Mouse (Mus musculus) liver, postnatal 0 days (tissue): Measurements from ENCODE around the gene Rdm1. TPM values are rescaled to one million over a fixed set of nuclear protein-coding genes. Genes with fewer than 3 reads are reported as not detected.
"Not testable (repeated sequence)": the region's sequence is repeated elsewhere in the genome, so short reads cannot be mapped to it uniquely, and the experiment has no call there.

ENCODE experiments used
- ATAC-seq: fragments of 200-750 bp; cut with Nextera tagmentation; 2 replicates; pipeline ENCODE4 v1.8.0; 2017; ENCODE audit warnings: mild to moderate bottlenecking, moderate library complexity
- DNase-seq: peaks from one replicate; pipeline ENCODE4 v3.0.0-alpha.2; 2016
- H3K27ac ChIP-seq: fragments of 300-500 bp; sonication (generic); 2 replicates; pipeline ENCODE4 v1.5.1; 2014; ENCODE audit warnings: antibody characterized with exemption, moderate library complexity, mild to moderate bottlenecking, low read depth
- H3K27me3 ChIP-seq: fragments of 300-500 bp; sonication (generic); 2 replicates; pipeline ENCODE4 v1.6.1; 2014; ENCODE audit warnings: low read length, control low read depth, mixed read lengths; ENCODE audit not compliant: insufficient read depth
- H3K36me3 ChIP-seq: fragments of 300-500 bp; sonication (generic); replicated peaks from 2 replicates; pipeline ENCODE4 v1.6.1; 2014; ENCODE audit warnings: mild to moderate bottlenecking, control low read depth, low read length, moderate library complexity, mixed read lengths; ENCODE audit not compliant: insufficient read depth
- H3K4me1 ChIP-seq: fragments of 300-500 bp; sonication (generic); 2 replicates; pipeline ENCODE4 v1.6.1; 2014; ENCODE audit warnings: antibody characterized with exemption, mild to moderate bottlenecking, control low read depth; ENCODE audit not compliant: insufficient read depth
- H3K4me2 ChIP-seq: fragments of 300-500 bp; sonication (generic); 2 replicates; pipeline ENCODE4 v1.6.1; 2014; ENCODE audit warnings: low read depth, mild to moderate bottlenecking, low read length, moderate library complexity, mixed read lengths
- H3K4me3 ChIP-seq: fragments of 300-500 bp; sonication (generic); 2 replicates; pipeline ENCODE4 v1.5.1; 2014; ENCODE audit warnings: low read depth, low read length
- H3K9ac ChIP-seq: fragments of 300-500 bp; sonication (generic); replicated peaks from 2 replicates; pipeline ENCODE4 v1.6.1; 2014; ENCODE audit warnings: mild to moderate bottlenecking, moderate library complexity
- H3K9me3 ChIP-seq: fragments of 300-500 bp; sonication (generic); 2 replicates; pipeline ENCODE4 v1.6.1; 2016; ENCODE audit warnings: mild to moderate bottlenecking, control low read depth, low read length, mixed read lengths
- CTCF ChIP-seq: sonication (generic); IDR thresholded peaks from 2 replicates; pipeline ENCODE4 v1.5.1; 2016; ENCODE audit warnings: antibody characterized with exemption, low read depth
- EP300 ChIP-seq: IDR thresholded peaks from 2 replicates; pipeline ENCODE4 v1.6.1; 2016; ENCODE audit warnings: antibody characterized with exemption, low read depth, mild to moderate bottlenecking
- WGBS: fragments of 180-500 bp; shearing (Covaris S2); extraction: QIAGEN DNeasy Blood & Tissue Kit; methylation state at CpG from one replicate; pipeline ENCODE4 v1.1.7; 2014; ENCODE audit not compliant: insufficient replicate concordance; 5-methylcytosine and 5-hydroxymethylcytosine counted together
- polyA plus RNA-seq: library from polyadenylated mRNA; unstranded; fragments of >200 nt; fragmentation: Nextera tagmentation; extraction: Ambion mirVana; gene quantifications from 2 replicates; pipeline ENCODE4 v1.2.1, GENCODE M21; 2015

Rdm1 gene
- polyA plus RNA-seq, 1 experiment from 2014 or later, result 7.4 TPM

DNA sequence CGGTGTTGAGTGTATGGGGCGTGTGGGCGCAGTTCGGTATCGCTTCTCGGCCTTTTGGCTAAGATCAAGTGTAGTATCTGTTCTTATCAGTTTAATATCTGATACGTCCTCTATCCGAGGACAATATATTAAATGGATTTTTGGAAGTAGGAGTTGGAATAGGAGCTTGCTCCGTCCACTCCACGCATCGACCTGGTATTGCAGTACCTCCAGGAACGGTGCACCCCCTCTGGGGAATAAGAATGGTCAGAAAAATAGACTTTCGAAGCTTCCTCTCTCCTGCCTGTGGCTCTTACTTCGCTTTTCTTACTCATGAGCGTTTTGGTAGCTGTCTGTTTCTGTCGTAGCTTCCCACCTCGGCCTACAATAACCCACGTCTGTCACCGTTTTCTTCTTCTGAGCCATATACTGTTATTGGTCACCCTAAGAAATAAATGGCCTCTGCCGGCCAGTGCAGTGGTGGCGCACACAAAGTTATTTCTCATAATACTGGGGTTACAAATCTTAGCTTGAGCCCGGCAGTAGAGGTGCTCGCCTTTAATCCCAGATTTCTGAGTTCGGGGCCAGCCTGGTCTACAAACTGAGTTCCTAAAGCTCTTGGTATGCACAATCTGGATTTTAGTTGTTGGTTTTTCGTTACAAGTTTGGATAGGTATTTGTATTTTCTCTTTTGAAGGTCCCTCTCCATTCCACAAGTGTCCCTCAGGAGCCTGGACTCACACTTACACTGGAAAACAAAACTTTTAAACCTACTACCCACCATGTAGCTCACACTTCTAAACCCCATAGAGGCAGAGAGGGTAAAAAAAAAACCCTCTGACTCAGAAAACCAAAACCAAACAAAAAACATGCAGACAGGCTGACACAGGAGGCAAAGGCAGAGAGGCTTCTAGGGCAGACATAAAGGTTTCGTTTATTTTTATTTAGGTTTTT, 15.0 kb downstream of the Rdm1 start:
- WGBS, result 4% methylated on average over 13 of the region's 26 CpGs
- peak; percentile 72 for ATAC-seq
- Histone ChIP-seq H3K4me2 (0 out of 2 replicates have a peak overlapping the region, but pooled peaks have one; percentile 2), H3K27ac (peak overlapping the region; percentile 73), H3K9ac (peak overlapping the region; percentile 55; the same call in 1 of the 2 replicates)
- 0 out of 2 replicates have a peak, but pooled peaks have one; percentile 32 for TF ChIP-seq EP300
- not testable (repeated sequence) for H3K4me1 ChIP-seq, H3K27me3 ChIP-seq, H3K4me3 ChIP-seq, H3K9me3 ChIP-seq, H3K36me3 ChIP-seq
- peak; percentile 52 for DNase-seq

DNA sequence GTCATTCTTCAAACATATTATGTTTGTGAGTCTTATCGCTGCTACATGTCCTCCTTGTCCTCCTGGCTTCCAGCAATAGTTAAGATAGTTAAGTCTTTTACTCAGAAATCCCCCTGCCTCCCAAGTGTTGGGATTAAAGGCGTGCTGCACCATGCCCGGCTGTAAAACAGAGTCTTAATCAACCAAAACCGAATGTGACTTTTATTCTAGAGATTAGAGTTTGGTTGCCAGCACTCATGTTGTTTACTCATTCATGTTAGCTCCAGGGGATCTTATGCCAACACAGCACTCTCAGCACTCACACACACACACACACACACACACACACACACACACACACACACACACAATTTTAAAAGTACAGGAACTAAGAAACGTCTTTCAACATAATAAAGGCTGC, 15.9 kb downstream of the Rdm1 start:
- Histone ChIP-seq H3K9me3 (no peaks in the 10 kb centered on the region), H3K4me1 (0 out of 2 replicates have a peak, but pooled peaks cover 2% of the 10 kb centered on the region), H3K4me2 (peak overlapping the region; percentile 2; the same call in 1 of the 2 replicates), H3K9ac (no peak overlapping the region), H3K4me3 (no peak overlapping the region), H3K36me3 (no peaks in the 10 kb centered on the region), H3K27me3 (no peaks in the 10 kb centered on the region), H3K27ac (no peak overlapping the region)
- 41% methylated on average over 5 of the region's 5 CpGs for WGBS
- TF ChIP-seq EP300 (no peak), CTCF (no peak)
- ATAC-seq (no peak), DNase-seq (no peak)

DNA sequence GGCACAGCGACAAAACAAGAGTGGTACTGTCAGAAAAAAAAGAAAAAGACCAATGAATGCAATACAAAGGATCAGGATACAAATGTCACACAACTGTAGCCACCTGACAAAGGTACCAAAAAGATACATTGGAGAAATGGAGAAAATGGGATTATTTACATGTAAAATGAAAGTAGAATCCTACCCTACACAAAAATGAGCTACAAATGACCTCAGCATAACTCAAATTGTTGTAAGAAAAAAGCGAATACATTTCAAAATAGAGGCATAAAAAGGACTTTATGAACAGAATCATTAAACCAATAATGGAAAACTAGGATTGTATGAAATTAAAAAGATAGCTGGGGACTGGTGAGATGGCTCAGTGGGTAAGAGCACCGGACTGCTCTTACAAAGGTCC, 17.6 kb downstream of the Rdm1 start:
- Histone ChIP-seq H3K4me1 (0 out of 2 replicates have a peak, but pooled peaks cover 2% of the 10 kb centered on the region), H3K4me2 (no peak overlapping the region), H3K9ac (no peak overlapping the region), H3K27me3 (no peaks in the 10 kb centered on the region), H3K4me3 (no peak overlapping the region), H3K36me3 (no peaks in the 10 kb centered on the region), H3K27ac (no peak overlapping the region), H3K9me3 (no peaks in the 10 kb centered on the region)
- DNase-seq (no peak), ATAC-seq (no peak)
- 56% methylated on average over 3 of the region's 3 CpGs for WGBS
- TF ChIP-seq CTCF (no peak), EP300 (no peak)

DNA sequence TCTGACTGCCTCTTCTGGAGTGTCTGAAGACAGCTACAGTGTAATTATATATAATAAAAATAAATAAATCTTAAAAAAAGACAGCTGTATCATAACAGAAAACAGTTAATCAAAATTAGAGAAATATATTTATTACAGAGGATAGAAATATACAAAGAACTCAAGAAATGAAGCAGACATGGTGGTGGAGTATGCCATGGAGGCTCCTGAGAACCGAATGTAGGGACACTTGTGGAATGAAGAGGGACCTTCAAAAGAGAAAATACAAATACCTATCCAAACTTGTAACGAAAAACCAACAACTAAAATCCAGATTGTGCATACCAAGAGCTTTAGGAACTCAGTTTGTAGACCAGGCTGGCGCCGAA, 18.0 kb downstream of the Rdm1 start:
- not testable (repeated sequence) for H3K9ac ChIP-seq, DNase-seq, H3K4me3 ChIP-seq, ATAC-seq, H3K36me3 ChIP-seq, H3K4me2 ChIP-seq, H3K9me3 ChIP-seq, H3K27me3 ChIP-seq, H3K27ac ChIP-seq, H3K4me1 ChIP-seq
- WGBS, result under 1% methylated on average over 4 of the region's 4 CpGs

DNA sequence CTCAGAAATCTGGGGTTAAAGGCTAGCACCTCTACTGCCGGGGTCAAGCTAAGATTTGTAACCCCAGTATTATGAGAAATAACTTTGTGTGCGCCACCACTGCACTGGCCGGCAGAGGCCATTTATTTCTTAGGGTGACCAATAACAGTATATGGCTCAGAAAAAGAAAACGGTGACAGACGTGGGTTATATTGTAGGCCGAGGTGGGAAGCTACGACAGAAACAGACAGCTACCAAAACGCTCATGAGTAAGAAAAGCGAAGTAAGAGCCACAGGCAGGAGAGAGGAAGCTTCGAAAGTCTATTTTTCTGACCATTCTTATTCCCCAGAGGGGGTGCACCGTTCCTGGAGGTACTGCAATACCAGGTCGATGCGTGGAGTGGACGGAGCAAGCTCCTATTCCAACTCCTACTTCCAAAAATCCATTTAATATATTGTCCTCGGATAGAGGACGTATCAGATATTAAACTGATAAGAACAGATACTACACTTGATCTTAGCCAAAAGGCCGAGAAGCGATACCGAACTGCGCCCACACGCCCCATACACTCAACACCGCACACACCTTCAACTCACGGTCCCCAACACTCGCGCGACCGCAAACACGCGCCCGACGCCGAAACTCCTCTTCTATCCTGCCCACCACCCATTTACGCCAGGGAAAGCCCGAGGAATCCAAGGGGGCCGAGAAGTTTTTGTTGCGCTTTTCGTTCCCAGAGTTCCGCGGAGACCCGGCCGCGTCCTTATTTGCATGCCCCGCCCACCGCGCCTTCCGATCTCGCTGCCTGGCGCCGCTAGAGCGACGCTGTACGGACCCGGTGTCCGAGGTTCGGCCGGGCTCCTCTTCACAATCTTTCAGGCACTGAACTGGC, 18.7 kb downstream of the Rdm1 start:
- Histone ChIP-seq H3K9ac (peak overlapping the region; percentile 69), H3K4me2 (peak overlapping the region; percentile 60), H3K27ac (peak overlapping the region; percentile 90), H3K4me3 (peak overlapping the region; percentile 39)
- H3K36me3 ChIP-seq, H3K27me3 ChIP-seq, H3K4me1 ChIP-seq, H3K9me3 ChIP-seq: not testable (repeated sequence)
- ATAC-seq, result peak; percentile 70
- DNase-seq, result peak; percentile 80
- WGBS, result under 1% methylated on average over 41 of the region's 56 CpGs
- peak; percentile 7; the same call in 1 of the 2 replicates for TF ChIP-seq EP300

DNA sequence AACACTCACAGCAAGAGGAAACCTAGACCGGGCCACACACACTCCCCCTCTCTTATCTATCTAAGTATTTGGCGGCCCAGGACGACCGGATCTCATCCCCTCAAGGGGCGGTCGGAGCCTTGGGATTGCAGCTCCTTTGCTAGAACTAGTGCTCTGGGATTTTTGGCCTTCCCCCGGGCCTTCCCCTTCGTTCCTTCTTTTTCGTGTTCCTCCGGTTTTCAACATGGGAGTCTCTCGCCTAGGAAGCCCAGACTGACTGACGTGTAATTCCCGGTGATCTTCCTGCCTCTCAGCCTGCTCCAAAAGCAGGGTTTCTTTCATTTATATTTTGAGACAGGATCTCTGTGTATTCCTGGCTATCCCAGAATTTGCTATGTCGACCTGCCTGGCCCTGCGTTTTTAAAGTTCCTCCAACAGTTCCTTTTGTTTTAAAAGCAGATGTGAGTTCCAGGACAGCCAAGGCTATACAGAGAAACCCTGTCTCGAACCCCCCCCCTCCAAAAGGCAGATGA, 19.3 kb downstream of the Rdm1 start:
- ATAC-seq, H3K9me3 ChIP-seq, H3K27me3 ChIP-seq, H3K4me1 ChIP-seq, H3K36me3 ChIP-seq, DNase-seq: not testable (repeated sequence)
- peak overlapping the region; percentile 60 for H3K4me2 ChIP-seq
- 19% methylated on average over 12 of the region's 16 CpGs for WGBS
- peak overlapping the region; percentile 69 for H3K9ac ChIP-seq
- peak overlapping the region; percentile 39 for H3K4me3 ChIP-seq
- H3K27ac ChIP-seq, result peak overlapping the region; percentile 90

DNA sequence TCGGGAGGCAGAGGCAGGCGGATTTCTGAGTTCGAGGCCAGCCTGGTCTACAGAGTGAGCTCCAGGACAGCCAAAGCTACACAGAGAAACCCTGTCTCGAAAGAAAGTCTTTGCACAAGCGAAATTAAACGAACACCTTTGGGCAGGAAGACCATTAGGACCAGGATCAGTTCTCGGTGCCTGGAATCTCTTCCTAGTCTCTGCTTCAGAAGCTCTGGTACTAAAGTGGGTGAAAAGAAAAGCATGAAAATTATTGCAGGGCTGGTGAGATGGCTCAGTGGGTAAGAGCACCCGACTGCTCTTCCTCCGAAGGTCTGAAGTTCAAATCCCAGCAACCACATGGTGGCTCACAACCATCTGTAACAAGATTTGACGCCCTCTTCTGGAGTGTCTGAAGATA, 20.1 kb downstream of the Rdm1 start:
- not testable (repeated sequence) for H3K27me3 ChIP-seq, H3K36me3 ChIP-seq, ATAC-seq, DNase-seq, H3K9me3 ChIP-seq, H3K9ac ChIP-seq, H3K4me2 ChIP-seq, H3K4me1 ChIP-seq, H3K4me3 ChIP-seq, H3K27ac ChIP-seq
- WGBS, result 84% methylated on average over 10 of the region's 10 CpGs
